Mouse (Mus musculus) B cell, adult 67 days (primary cell): ENCODE measurements around the gene Mthfsl. TPM values are rescaled to one million over a fixed set of nuclear protein-coding genes. Genes with fewer than 3 reads are reported as not detected.

Source experiments
- total RNA-seq, 2 experiments: library from RNA; stranded (reverse); gene quantifications; 4 replicates each; pipeline ENCODE4 v1.2.4; 2023

Gene Mthfsl
- 10 to 100 TPM; 69.9 to 70.2 TPM for total RNA-seq

DNA sequence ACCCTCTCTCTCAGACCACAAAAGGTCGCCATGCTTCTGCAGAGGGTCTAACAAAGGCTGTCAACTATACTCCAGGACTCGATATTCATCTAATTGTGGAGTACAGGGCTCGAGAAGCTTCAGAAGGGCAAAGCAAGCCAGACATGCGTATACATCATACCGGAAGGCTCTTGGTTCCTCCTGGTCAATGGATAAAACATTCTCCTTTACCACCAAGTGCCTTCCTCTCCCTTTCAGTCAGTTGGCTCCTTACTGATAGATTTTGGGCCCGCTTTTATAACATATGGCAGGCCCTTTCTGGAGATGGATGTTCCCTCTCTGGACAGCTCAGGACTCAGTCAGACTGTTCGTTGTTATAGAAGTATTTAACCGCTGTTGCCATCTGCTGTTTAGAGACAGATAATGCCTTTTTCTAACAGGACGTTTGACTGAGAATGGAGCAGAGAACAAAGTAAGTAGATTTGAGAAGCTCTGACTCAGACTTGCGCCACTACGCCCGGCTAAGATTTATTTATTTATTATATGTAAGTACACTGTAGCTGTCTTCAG, at the start of gene Mthfsl:
Gene Mthfsl (minus strand): TSS at position 308 of the 549 bp plus-strand sequence.

DNA sequence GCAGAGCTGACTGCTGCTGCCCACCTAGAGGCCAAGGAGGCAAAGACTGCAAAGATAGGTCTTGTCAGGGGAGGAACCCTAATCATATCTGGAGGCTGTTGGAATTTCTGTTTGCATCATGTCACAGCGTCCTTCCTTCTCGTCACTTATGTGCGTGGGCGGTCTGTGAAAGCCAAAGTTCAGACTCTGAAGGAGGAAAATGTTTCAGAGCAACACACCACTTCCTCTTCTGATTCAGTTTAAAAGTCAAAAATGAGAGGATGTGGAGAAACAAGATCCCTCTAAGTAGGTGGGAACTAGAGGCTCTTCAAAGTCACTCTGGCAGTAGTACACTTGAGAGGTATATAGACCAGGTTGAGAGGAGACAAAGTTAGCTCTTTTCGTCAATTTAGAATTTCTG, 11.6 kb upstream of the Mthfsl start, which contains the start of gene Bcl2a1d:
Gene Bcl2a1d (minus strand): TSS at position 187 of the 400 bp plus-strand sequence.

Other genes with a start within 250 kb of the Mthfsl start
- 100 to 1,000 TPM; 107 to 118 TPM for gene Syncrip, start 237.7 kb downstream of the Mthfsl start, total RNA-seq
- gene Zfp949, start 172.3 kb downstream of the Mthfsl start, total RNA-seq: 10 to 100 TPM in 1 of 2 experiments, 1 to 10 TPM in 1; 9.5 to 11.1 TPM
- under 1 TPM in 1 of 2 experiments, not detected in 1; 0.27 TPM for gene Trim43a, start 139.4 kb downstream of the Mthfsl start, total RNA-seq
- gene Bcl2a1d, start 11.6 kb upstream of the Mthfsl start, total RNA-seq: 10 to 100 TPM; 33.4 to 50.4 TPM
- not detected for gene Trim43c, start 118.9 kb upstream of the Mthfsl start, total RNA-seq
- 10 to 100 TPM; 42.0 to 45.2 TPM for gene Bcl2a1a, start 236.6 kb upstream of the Mthfsl start, total RNA-seq